ENCODE assay signal across 8 mouse cellular contexts in the genomic region with DNA sequence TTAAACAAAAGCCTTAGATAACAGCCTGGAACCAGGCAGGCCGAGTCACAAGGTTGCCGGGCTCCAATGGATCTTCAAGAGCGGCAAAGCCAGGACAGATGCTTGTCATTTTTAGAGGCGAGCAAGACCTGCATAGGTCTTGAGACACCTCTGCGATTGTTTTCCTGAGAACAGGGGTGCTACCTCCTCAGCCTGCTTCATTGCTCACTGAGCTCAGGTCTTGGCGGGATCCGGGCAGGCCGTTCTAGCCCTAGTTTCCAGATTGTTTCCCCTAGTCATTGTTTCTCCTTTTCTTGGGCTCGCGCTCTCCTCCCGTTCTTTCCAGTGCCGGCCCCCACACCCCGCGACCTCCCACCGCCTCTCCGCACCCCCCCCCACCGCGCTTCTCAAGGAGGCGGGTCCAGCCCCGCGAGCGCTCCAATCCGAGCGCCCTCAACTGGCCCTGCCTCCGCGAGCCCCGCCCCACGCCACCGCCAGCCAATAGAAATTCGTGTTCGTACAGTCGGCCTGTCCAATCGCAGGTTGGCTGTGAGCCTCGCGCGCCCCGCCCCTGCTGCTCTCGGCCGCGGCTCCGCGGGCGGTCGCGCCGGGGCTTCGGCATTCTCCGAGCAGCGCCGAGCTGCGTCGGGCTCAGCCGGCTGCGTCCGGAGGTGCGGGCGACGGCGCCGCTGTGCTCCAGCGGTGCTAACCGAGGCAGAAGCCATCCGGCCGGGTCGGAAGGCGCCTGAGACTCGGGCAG. TPM values are rescaled to one million over a fixed set of nuclear protein-coding genes. Genes with fewer than 3 reads are reported as not detected.
DNase-seq lines count a peak whose midpoint lies in the region; ATAC-seq and TF ChIP-seq lines count a peak whose summit lies in the region.

A gene (plus strand): TSS at position 600 of the 739 bp plus-strand sequence.

- H3K9me3 ChIP-seq in heart, embryonic 11.5 days (replicated peaks; ENCODE audit: control insufficient read depth, low read length): no peaks in the 10 kb centered on the region
- no peaks in the 10 kb centered on the region for H3K9me3 ChIP-seq in kidney, postnatal 0 days (replicated peaks; ENCODE audit: low read length)
- H3K9me3 ChIP-seq in liver, embryonic 11.5 days (ENCODE audit: control insufficient read depth, low read length): no peaks in the 10 kb centered on the region
- no peaks in the 10 kb centered on the region for H3K9me3 ChIP-seq in stomach, embryonic 14.5 days (ENCODE audit: control insufficient read depth, low read depth, low read length)

- peak within 1 kb of the TSS; percentile 89 for H3K27ac ChIP-seq in heart, embryonic 11.5 days (ENCODE audit: low read depth, low read length)
- H3K27ac ChIP-seq in kidney, postnatal 0 days: peak within 1 kb of the TSS; percentile 98
- peak within 1 kb of the TSS; percentile 52 for H3K27ac ChIP-seq in liver, embryonic 11.5 days (ENCODE audit: low read depth, low read length)
- peak within 1 kb of the TSS; percentile 95 for H3K27ac ChIP-seq in stomach, embryonic 14.5 days (ENCODE audit: low read length)

- peak; percentile 95 for ATAC-seq in erythroblast, adult 5-6 weeks (replicated peaks; ENCODE audit: low FRiP score, poor library complexity, severe bottlenecking)
- ATAC-seq in heart, embryonic 11.5 days (replicated peaks; ENCODE audit: insufficient number of reproducible peaks, low FRiP score, low TSS enrichment): peak; percentile 93
- peak; percentile 95 for ATAC-seq in kidney, postnatal 0 days (replicated peaks; ENCODE audit: low FRiP score, low read depth)
- ATAC-seq in liver, embryonic 11.5 days (replicated peaks; ENCODE audit: low FRiP score): peak; percentile 96
- ATAC-seq in stomach, embryonic 14.5 days (ENCODE audit: insufficient number of reproducible peaks, insufficient read depth, low FRiP score, low read depth): peak; percentile 94

- WGBS in heart, embryonic 11.5 days (ENCODE audit: insufficient replicate concordance): 1% methylated on average over 64 of the region's 67 CpGs
- under 1% methylated on average over 67 of the region's 67 CpGs for WGBS in kidney, postnatal 0 days
- under 1% methylated on average over 66 of the region's 67 CpGs for WGBS in liver, embryonic 11.5 days
- under 1% methylated on average over 67 of the region's 67 CpGs for whole genome bisulfite sequencing in stomach, embryonic 14.5 days

- peaks cover 47% of the 10 kb centered on the region for H3K4me1 ChIP-seq in heart, embryonic 11.5 days (ENCODE audit: control insufficient read depth, insufficient read depth, low read length)
- H3K4me1 ChIP-seq in kidney, postnatal 0 days (replicated peaks; ENCODE audit: insufficient read depth, low read length): peaks cover 20% of the 10 kb centered on the region
- peaks cover 19% of the 10 kb centered on the region; the same call in 1 of the 2 replicates for H3K4me1 ChIP-seq in liver, embryonic 11.5 days (replicated peaks; ENCODE audit: control insufficient read depth, insufficient read depth, low read length)
- peaks cover 36% of the 10 kb centered on the region for H3K4me1 ChIP-seq in stomach, embryonic 14.5 days (ENCODE audit: control insufficient read depth, insufficient read depth, low read length)

- TF ChIP-seq CTCF in kidney, postnatal 0 days (IDR thresholded peaks at IDR 0.05; ENCODE audit: low read depth): no peak

- peak within 1 kb of the TSS; percentile 83 for H3K4me2 ChIP-seq in heart, embryonic 11.5 days
- peak within 1 kb of the TSS; percentile 86 for H3K4me2 ChIP-seq in kidney, postnatal 0 days (ENCODE audit: low read length)
- H3K4me2 ChIP-seq in liver, embryonic 11.5 days: peak within 1 kb of the TSS; percentile 91
- peak within 1 kb of the TSS; percentile 78 for H3K4me2 ChIP-seq in stomach, embryonic 14.5 days (replicated peaks; ENCODE audit: low read depth, low read length)

- no peaks in the 10 kb centered on the region for H3K36me3 ChIP-seq in heart, embryonic 11.5 days (ENCODE audit: control insufficient read depth, insufficient read depth, low read length)
- H3K36me3 ChIP-seq in kidney, postnatal 0 days (ENCODE audit: insufficient read depth, low read length): no peaks in the 10 kb centered on the region
- no peaks in the 10 kb centered on the region for H3K36me3 ChIP-seq in liver, embryonic 11.5 days (ENCODE audit: control insufficient read depth, insufficient read depth, low read length)
- H3K36me3 ChIP-seq in stomach, embryonic 14.5 days (ENCODE audit: control insufficient read depth, insufficient read depth, low read length): no peaks in the 10 kb centered on the region

- peak; percentile 97 to 98 for DNase-seq in B cell, adult 2 months
- DNase-seq in brain, adult 2 months (ENCODE audit: low read depth, low spot score): peak; percentile 99
- DNase-seq in kidney, postnatal 0 days (ENCODE audit: low spot score): peak; percentile 98
- DNase-seq in liver, embryonic 11.5 days (ENCODE audit: low spot score): peak; percentile 98
- peak; percentile 98 for DNase-seq in naive thymus-derived CD4-positive, alpha-beta T cell, adult 2 months (ENCODE audit: low read depth)

- peak within 1 kb of the TSS; percentile 80 for H3K4me3 ChIP-seq in heart, embryonic 11.5 days (ENCODE audit: low read depth, low read length)
- peak within 1 kb of the TSS; percentile 80 for H3K4me3 ChIP-seq in kidney, postnatal 0 days (replicated peaks; ENCODE audit: low read depth, low read length)
- H3K4me3 ChIP-seq in liver, embryonic 11.5 days (ENCODE audit: low read depth, low read length): peak within 1 kb of the TSS; percentile 69
- peak within 1 kb of the TSS; percentile 84 for H3K4me3 ChIP-seq in stomach, embryonic 14.5 days (ENCODE audit: low read depth, low read length)

- H3K27me3 ChIP-seq in heart, embryonic 11.5 days (ENCODE audit: control insufficient read depth, insufficient read depth, low read length): no peaks in the 10 kb centered on the region
- H3K27me3 ChIP-seq in kidney, postnatal 0 days (ENCODE audit: insufficient read depth, low read length): no peaks in the 10 kb centered on the region
- peaks cover 12% of the 10 kb centered on the region for H3K27me3 ChIP-seq in liver, embryonic 11.5 days (replicated peaks; ENCODE audit: control insufficient read depth, insufficient read depth, low read length)
- H3K27me3 ChIP-seq in stomach, embryonic 14.5 days (ENCODE audit: control insufficient read depth, insufficient read depth, low read length): no peaks in the 10 kb centered on the region

- peak within 1 kb of the TSS; percentile 88 for H3K9ac ChIP-seq in heart, embryonic 11.5 days (ENCODE audit: low read depth, low read length)
- peak within 1 kb of the TSS; percentile 94 for H3K9ac ChIP-seq in kidney, postnatal 0 days (ENCODE audit: low read depth, low read length)
- H3K9ac ChIP-seq in liver, embryonic 11.5 days (ENCODE audit: low read depth, low read length): peak within 1 kb of the TSS; percentile 64
- peak within 1 kb of the TSS; percentile 89 for H3K9ac ChIP-seq in stomach, embryonic 14.5 days (replicated peaks; ENCODE audit: low read depth, low read length)

RNA-seq across cellular contexts. Expression of the gene that starts here (rescaled TPM):
- total RNA-seq in erythroblast, adult 5-6 weeks (2015; ENCODE audit: low replicate concordance): 1.2 and 2.7 TPM in 2 replicates
- 0.28 and 6.5 TPM in 2 replicates for total RNA-seq in erythroblast, adult 5-6 weeks (2017; ENCODE audit: low replicate concordance)
- 5.2 and 5.3 TPM in 2 replicates for polyA plus RNA-seq in heart, embryonic 11.5 days (2014; fragmentation: Nextera tagmentation; extraction: Ambion mirVana)
- polyA plus RNA-seq in kidney, postnatal 0 days (2015; fragmentation: Nextera tagmentation; extraction: Ambion mirVana): 13.9 and 16.9 TPM in 2 replicates
- polyA plus RNA-seq in liver, embryonic 11.5 days (2014; fragmentation: Nextera tagmentation; extraction: Ambion mirVana): 4.1 and 6.5 TPM in 2 replicates
- polyA plus RNA-seq in stomach, embryonic 14.5 days (2014; fragmentation: Nextera tagmentation; extraction: Ambion mirVana): 10.6 and 14.0 TPM in 2 replicates

Comparison
In these comparisons a context has a peak if more than half of its experiments do, and no peak if none do; other contexts are left out.
1. Peak in every context shown above with its lines: DNase-seq, ATAC-seq, H3K4me3 ChIP-seq and H3K27ac ChIP-seq.